Mouse (Mus musculus): ENCODE results near the gene Cdca8. TPM values are rescaled to one million over a fixed set of nuclear protein-coding genes. Genes with fewer than 3 reads are reported as not detected.

Cdca8 gene
- total and polyA plus RNA-seq, 3 experiments = 108 to 202 TPM; not detected in 1

DNA sequence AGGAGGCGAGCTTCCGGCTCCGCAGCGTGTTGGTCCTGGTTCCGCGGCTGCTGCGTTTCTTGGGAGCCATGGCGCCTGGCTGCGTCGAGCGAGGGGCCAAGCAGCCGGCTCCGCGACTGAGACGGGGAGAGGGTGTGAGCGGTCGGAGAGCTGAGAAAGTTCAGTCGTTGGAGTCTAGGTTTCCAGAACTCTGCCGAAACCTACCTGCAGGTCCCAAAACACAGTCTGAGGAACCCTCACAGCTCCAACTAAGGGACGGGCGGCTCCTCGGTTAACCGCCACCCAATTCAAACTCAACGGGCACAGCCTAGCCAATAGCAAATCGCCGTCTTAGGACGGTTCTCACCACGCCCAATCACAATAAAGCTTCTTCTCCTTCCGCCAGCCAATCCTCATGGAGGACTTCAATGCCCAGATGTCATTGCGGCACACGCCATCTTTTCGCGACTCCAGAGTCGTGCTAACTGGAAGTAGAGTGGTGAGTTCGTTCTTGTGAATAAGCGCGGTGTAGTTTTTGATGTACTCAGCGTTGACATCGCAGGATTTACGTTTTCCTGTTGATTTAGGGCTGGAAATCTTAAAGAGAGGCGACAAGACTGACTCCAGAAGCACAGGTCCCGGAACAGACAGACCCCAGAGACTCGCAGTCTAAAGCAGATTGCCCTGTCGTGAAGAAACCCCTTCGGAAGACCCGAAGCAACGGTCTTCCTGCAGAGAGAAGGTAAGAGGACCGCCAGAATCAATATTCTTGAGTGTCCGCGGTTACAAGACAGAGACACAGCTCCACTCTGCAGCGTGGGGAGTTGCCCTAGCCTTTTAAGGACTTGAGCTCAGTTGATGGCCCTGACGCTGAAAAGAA lies 2.3 kb downstream of the Cdca8 start, which contains the start of gene 9930104L06Rik:
Gene 9930104L06Rik, plus strand, starts transcription at position 436 of the 859 bp plus-strand sequence.
- Histone ChIP-seq H3K9ac (ENCODE audit: control insufficient read depth, low read depth, low read length, poor library complexity, severe bottlenecking) (peak within 1 kb of the TSS; percentile 95), H3K79me2 (ENCODE audit: control insufficient read depth, insufficient read depth, low read length, poor library complexity) (peaks cover 25% of the 10 kb centered on the region), H3K36me3 (ENCODE audit: control insufficient read depth in 1 of 2, insufficient read depth in 2 of 2, low read length in 2 of 2) (peaks cover 0 to 12% of the 10 kb centered on the region in 2 experiments; a peak in 2 of 4 replicates), H3K27me3 (ENCODE audit: control insufficient read depth in 1 of 2, insufficient read depth in 2 of 2, low read length in 2 of 2) (no peaks in the 10 kb centered on the region), H3K27ac (ENCODE audit: control insufficient read depth, low read depth, low read length) (peak within 1 kb of the TSS; percentile 73), H3K4me3 (ENCODE audit: control insufficient read depth in 1 of 2, insufficient read depth in 1 of 2, low read depth in 2 of 2, low read length in 2 of 2) (peak within 1 kb of the TSS; percentile 80 to 96), H3K4me1 (ENCODE audit: control insufficient read depth in 1 of 2, insufficient read depth in 2 of 2, low read length in 2 of 2) (peaks cover 5 to 7% of the 10 kb centered on the region in 2 experiments; a peak in 3 of 4 replicates), H3K9me3 (replicated peaks; ENCODE audit: insufficient read depth, low read length) (no peaks in the 10 kb centered on the region)
- peak; percentile 99 for DNase-seq (ENCODE audit: low read depth, low spot score)
- TF ChIP-seq POLR2A (IDR thresholded peaks at IDR 0.05; ENCODE audit: control insufficient read depth in 1 of 2, insufficient read depth in 1 of 2, low read depth in 1 of 2, low read length in 2 of 2, poor library complexity in 1 of 2) = peak; percentile 60 to 91
- TF ChIP-seq TBP (IDR thresholded peaks at IDR 0.05; ENCODE audit: low read depth, low read length) = peak; percentile 82
- no peak for TF ChIP-seq ZC3H11A (IDR thresholded peaks at IDR 0.05; ENCODE audit: low read depth, low read length)
- no peak for TF ChIP-seq MAFK (IDR thresholded peaks at IDR 0.05; ENCODE audit: borderline replicate concordance, low read depth, low read length)
- TF ChIP-seq RCOR1 (IDR thresholded peaks at IDR 0.05; ENCODE audit: low read depth, low read length) = no peak
- TF ChIP-seq MYB (IDR thresholded peaks at IDR 0.05; ENCODE audit: low read depth, low read length) = no peak
- no peak for TF ChIP-seq UBTF (IDR thresholded peaks at IDR 0.05; ENCODE audit: borderline replicate concordance, insufficient read depth, low read depth, low read length)
- no peak for TF ChIP-seq BHLHE40 (IDR thresholded peaks at IDR 0.05; ENCODE audit: borderline replicate concordance, low read depth, low read length)
- TF ChIP-seq POLR2AphosphoS5 (IDR thresholded peaks at IDR 0.05; ENCODE audit: borderline replicate concordance, low read depth, low read length) = no peak
- TF ChIP-seq E2F4 (IDR thresholded peaks at IDR 0.05; ENCODE audit: borderline replicate concordance, low read depth, low read length) = no peak
- TF ChIP-seq ZKSCAN1 (IDR thresholded peaks at IDR 0.05; ENCODE audit: low read depth, low read length) = no peak
- peak; percentile 98 for TF ChIP-seq MXI1 (IDR thresholded peaks at IDR 0.05; ENCODE audit: low read depth, low read length)
- no peak for TF ChIP-seq GABPA (IDR thresholded peaks at IDR 0.05; ENCODE audit: low read depth, low read length)
- TF ChIP-seq USF1 (IDR thresholded peaks at IDR 0.05; ENCODE audit: low read depth, low read length) = no peak
- no peak for TF ChIP-seq EP300 (IDR thresholded peaks at IDR 0.05; ENCODE audit: low read depth in 1 of 2, low read length in 2 of 2)
- TF ChIP-seq POLR2AphosphoS2 (IDR thresholded peaks at IDR 0.05; ENCODE audit: low read length) = 0 out of 2 replicates have a peak, but pooled peaks have one; percentile 49
- no peak for TF ChIP-seq JUND (IDR thresholded peaks at IDR 0.05; ENCODE audit: low read depth, low read length)
- TF ChIP-seq TAL1 (IDR thresholded peaks at IDR 0.05; ENCODE audit: low read length) = no peak
- no peak for TF ChIP-seq NRF1 (IDR thresholded peaks at IDR 0.05; ENCODE audit: insufficient read depth, low read depth, low read length, poor library complexity, severe bottlenecking)
- TF ChIP-seq GATA1 (IDR thresholded peaks at IDR 0.05; ENCODE audit: low read depth, low read length) = no peak
- no peak for TF ChIP-seq CHD1 (IDR thresholded peaks at IDR 0.05; ENCODE audit: low read depth, low read length)
- TF ChIP-seq SMC3 (IDR thresholded peaks at IDR 0.05; ENCODE audit: low read depth, low read length) = no peak
- no peak for TF ChIP-seq ZNF384 (IDR thresholded peaks at IDR 0.05; ENCODE audit: low read depth, low read length)
- TF ChIP-seq ETS1 (IDR thresholded peaks at IDR 0.05; ENCODE audit: low read depth, low read length) = no peak
- TF ChIP-seq SIN3A (IDR thresholded peaks at IDR 0.05; ENCODE audit: low read length) = peak; percentile 100
- no peak for TF ChIP-seq RAD21 (IDR thresholded peaks at IDR 0.05; ENCODE audit: low read depth, low read length)
- peak; percentile 65 for TF ChIP-seq MAX (IDR thresholded peaks at IDR 0.05; ENCODE audit: low read length)
- TF ChIP-seq USF2 (IDR thresholded peaks at IDR 0.05; ENCODE audit: borderline replicate concordance in 1 of 2, insufficient read depth in 1 of 2, low read depth in 1 of 2, low read length in 2 of 2) = no peak
- peak; percentile 93 for TF ChIP-seq CHD2 (IDR thresholded peaks at IDR 0.05; ENCODE audit: low read length)
- peak; percentile 99 for TF ChIP-seq KAT2A (conservative IDR thresholded peaks at IDR 0.05; ENCODE audit: low read depth, low read length)
- TF ChIP-seq CTCF (IDR thresholded peaks at IDR 0.05 in 2 of 3, conservative IDR thresholded peaks at IDR 0.05 in 1 of 3; ENCODE audit: control insufficient read depth in 1 of 3, insufficient read depth in 1 of 3, low read depth in 2 of 3, low read length in 3 of 3, poor library complexity in 1 of 3, severe bottlenecking in 1 of 3) = no peak
- TF ChIP-seq HCFC1 (IDR thresholded peaks at IDR 0.05; ENCODE audit: low read depth, low read length) = peak; percentile 100
- no peak for TF ChIP-seq MEF2A (IDR thresholded peaks at IDR 0.05; ENCODE audit: extremely low read depth, insufficient replicate concordance, low read depth, low read length, poor library complexity, severe bottlenecking)
- TF ChIP-seq TCF12 (IDR thresholded peaks at IDR 0.05; ENCODE audit: low read depth, low read length) = no peak; the same call in 1 of the 2 replicates
- TF ChIP-seq NELFE (IDR thresholded peaks at IDR 0.05; ENCODE audit: low read depth, low read length) = peak; percentile 80
- peak; percentile 75 for TF ChIP-seq ELF1 (IDR thresholded peaks at IDR 0.05; ENCODE audit: low read depth, low read length)
